Mouse (Mus musculus): Measurements from ENCODE around the gene Grik4. TPM values are rescaled to one million over a fixed set of nuclear protein-coding genes. Genes with fewer than 3 reads are reported as not detected.
A peak's percentile ranks its signal among the peaks of the same experiment; 100 is the strongest.

The Grik4 gene
- polyA plus RNA-seq, 1 experiment = 0.35 TPM

DNA sequence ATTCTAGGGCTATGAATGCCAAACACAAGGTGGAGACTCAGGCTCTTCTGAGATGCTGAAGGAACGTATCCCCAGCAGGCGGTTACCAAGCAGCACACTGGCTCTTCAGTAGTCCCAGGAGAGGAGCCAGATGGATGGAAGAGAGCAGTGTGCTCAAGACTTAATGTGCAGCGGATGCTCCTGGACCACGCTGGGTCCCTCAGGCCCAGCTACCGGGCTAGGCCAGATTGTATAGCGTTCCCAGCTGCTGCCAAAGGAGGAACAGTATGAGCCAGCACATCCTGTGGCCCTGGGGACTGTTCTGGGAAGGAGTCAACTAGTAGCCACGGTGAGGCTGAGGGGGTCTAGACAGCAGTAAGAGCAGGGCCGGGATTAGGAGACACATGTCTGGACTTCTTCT, 251.3 kb downstream of the Grik4 start:
- Histone ChIP-seq H3K36me3 (ENCODE audit: control insufficient read depth, insufficient read depth, low read length) (no peaks in the 10 kb centered on the region), H3K4me1 (ENCODE audit: control insufficient read depth, insufficient read depth, insufficient read length, low read length) (no peaks in the 10 kb centered on the region), H3K27ac (ENCODE audit: insufficient read depth, low read depth, low read length) (no peak overlapping the region), H3K27me3 (ENCODE audit: control insufficient read depth, insufficient read depth, low read length) (no peaks in the 10 kb centered on the region), H3K4me3 (ENCODE audit: low read depth, low read length) (no peak overlapping the region)
- 84% methylated on average over 8 of the region's 8 CpGs for WGBS
- TF ChIP-seq CTCF (IDR thresholded peaks at IDR 0.05; ENCODE audit: extremely low read depth, insufficient read length, insufficient replicate concordance, low read depth, low read length) (no peak), POLR2A (IDR thresholded peaks at IDR 0.05; ENCODE audit: low read depth, low read length) (no peak)

DNA sequence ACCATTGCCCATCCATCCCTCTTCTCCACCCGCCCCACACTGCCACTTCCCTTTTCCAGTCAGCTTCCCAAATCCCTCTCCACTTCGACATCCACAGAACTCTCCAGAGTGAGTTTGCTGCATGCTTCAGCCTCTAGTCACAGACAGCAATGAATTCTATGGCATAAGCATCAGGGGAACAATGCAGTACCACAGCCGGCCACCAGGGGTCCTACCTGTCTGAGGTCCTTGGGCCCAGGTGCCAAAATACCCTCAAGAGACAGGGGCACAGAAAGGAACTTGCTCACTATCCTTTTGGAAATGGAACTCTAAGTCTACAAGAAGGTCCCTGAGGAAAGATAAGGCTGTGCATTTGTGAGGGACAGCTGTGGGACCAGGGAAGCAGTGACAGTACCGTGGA, 256.1 kb downstream of the Grik4 start:
- TF ChIP-seq POLR2A (IDR thresholded peaks at IDR 0.05; ENCODE audit: low read depth, low read length) (no peak), CTCF (IDR thresholded peaks at IDR 0.05; ENCODE audit: extremely low read depth, insufficient read length, insufficient replicate concordance, low read depth, low read length) (peak; percentile 81; the same call in 1 of the 2 replicates)
- Histone ChIP-seq H3K27me3 (ENCODE audit: control insufficient read depth, insufficient read depth, low read length) (no peaks in the 10 kb centered on the region), H3K27ac (ENCODE audit: insufficient read depth, low read depth, low read length) (no peak overlapping the region), H3K4me3 (ENCODE audit: low read depth, low read length) (no peak overlapping the region), H3K4me1 (ENCODE audit: control insufficient read depth, insufficient read depth, insufficient read length, low read length) (no peaks in the 10 kb centered on the region), H3K36me3 (ENCODE audit: control insufficient read depth, insufficient read depth, low read length) (no peaks in the 10 kb centered on the region)
- 38% methylated on average over 4 of the region's 4 CpGs for WGBS

DNA sequence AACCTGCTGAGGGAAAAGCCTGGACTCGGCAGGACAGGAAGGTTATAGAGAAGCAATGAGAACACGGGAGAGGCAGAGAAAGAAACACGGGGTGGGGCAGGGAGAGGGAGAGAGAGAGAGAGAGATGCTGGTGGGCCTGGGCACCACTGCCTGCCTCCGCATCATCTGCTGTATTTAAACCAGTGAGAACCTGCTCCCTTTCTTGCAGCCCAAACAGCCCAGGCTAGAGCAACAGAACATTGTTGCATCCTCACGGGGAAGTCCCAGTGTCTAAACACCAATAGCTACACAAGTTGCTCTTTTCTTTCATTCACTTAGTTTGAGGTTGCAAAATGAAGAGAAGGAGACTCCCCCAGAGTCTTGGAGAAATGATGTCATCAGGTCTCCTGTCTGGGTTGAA, 258.2 kb downstream of the Grik4 start:
- no peak overlapping the region for H3K27ac ChIP-seq (ENCODE audit: insufficient read depth, low read depth, low read length)
- H3K4me3 ChIP-seq (ENCODE audit: low read depth, low read length) = no peak overlapping the region
- TF ChIP-seq CTCF (IDR thresholded peaks at IDR 0.05; ENCODE audit: extremely low read depth, insufficient read length, insufficient replicate concordance, low read depth, low read length) (no peak), POLR2A (IDR thresholded peaks at IDR 0.05; ENCODE audit: low read depth, low read length) (no peak)
- 74% methylated on average over 5 of the region's 5 CpGs for WGBS
- H3K36me3 ChIP-seq (ENCODE audit: control insufficient read depth, insufficient read depth, low read length) = no peaks in the 10 kb centered on the region
- H3K4me1 ChIP-seq (ENCODE audit: control insufficient read depth, insufficient read depth, insufficient read length, low read length) = no peaks in the 10 kb centered on the region
- H3K27me3 ChIP-seq (ENCODE audit: control insufficient read depth, insufficient read depth, low read length) = no peaks in the 10 kb centered on the region

DNA sequence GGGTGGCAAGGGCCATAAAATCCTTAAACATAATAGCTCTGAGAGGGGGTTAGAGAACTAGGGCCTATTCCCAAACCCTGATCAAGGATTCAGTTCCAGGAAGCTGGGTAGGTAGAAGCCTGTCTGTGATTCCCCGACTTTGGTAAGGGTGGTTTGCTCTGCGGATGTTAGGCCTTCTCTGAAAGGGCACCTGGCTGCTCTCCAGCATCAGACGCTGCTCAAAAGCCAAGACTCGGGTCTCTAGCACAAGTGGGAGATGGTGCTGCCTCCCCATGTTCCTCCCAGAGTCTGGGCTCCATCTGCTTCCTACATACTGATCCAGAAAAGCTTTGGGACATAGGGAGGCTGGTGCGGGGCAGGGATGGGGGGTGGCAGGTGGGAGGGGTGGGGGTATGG, 270.3 kb downstream of the Grik4 start:
- Histone ChIP-seq H3K4me1 (ENCODE audit: control insufficient read depth, insufficient read depth, insufficient read length, low read length) (no peaks in the 10 kb centered on the region), H3K27me3 (ENCODE audit: control insufficient read depth, insufficient read depth, low read length) (no peaks in the 10 kb centered on the region), H3K36me3 (ENCODE audit: control insufficient read depth, insufficient read depth, low read length) (no peaks in the 10 kb centered on the region), H3K4me3 (ENCODE audit: low read depth, low read length) (no peak overlapping the region), H3K27ac (ENCODE audit: insufficient read depth, low read depth, low read length) (no peak overlapping the region)
- 39% methylated on average over 5 of the region's 5 CpGs for WGBS
- TF ChIP-seq POLR2A (IDR thresholded peaks at IDR 0.05; ENCODE audit: low read depth, low read length) = no peak
- no peak for TF ChIP-seq CTCF (IDR thresholded peaks at IDR 0.05; ENCODE audit: extremely low read depth, insufficient read length, insufficient replicate concordance, low read depth, low read length)

DNA sequence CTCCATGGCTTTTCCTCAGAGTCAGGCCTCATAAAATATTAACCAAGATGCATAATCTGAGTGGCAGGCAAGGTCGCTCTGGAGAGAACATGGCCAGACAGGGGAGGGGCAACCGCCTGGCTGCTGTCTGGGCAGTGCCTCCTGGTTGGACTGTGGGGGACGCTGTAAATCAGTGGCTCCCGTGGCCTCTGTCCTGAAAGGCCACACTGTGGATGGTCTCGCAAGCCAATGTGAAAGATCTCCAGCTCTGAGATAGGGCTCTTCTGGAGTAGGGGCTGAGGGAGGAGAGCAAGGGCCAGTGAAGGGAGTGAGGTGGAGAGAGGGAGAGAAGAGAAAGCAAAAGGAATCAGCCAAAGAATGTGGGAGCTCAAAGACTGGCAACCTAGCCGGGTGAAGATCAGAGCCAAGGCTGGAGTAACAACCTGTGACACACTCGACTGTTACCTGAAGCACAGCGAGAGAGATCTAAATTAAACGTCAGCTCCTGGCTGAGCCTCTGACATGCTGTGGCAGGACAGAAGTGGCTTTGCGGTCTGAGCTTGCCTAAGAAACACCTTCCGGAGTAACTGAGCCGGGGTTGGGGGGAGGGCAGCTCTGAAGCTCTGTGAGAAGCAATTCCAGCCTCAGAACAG, 270.8 kb downstream of the Grik4 start:
- no peaks in the 10 kb centered on the region for H3K36me3 ChIP-seq (ENCODE audit: control insufficient read depth, insufficient read depth, low read length)
- H3K27me3 ChIP-seq (ENCODE audit: control insufficient read depth, insufficient read depth, low read length) = no peaks in the 10 kb centered on the region
- WGBS = 20% methylated on average over 12 of the region's 12 CpGs
- H3K27ac ChIP-seq (ENCODE audit: insufficient read depth, low read depth, low read length) = no peak overlapping the region
- H3K4me3 ChIP-seq (ENCODE audit: low read depth, low read length) = no peak overlapping the region
- H3K4me1 ChIP-seq (ENCODE audit: control insufficient read depth, insufficient read depth, insufficient read length, low read length) = no peaks in the 10 kb centered on the region
- TF ChIP-seq CTCF (IDR thresholded peaks at IDR 0.05; ENCODE audit: extremely low read depth, insufficient read length, insufficient replicate concordance, low read depth, low read length) (no peak), POLR2A (IDR thresholded peaks at IDR 0.05; ENCODE audit: low read depth, low read length) (no peak)

DNA sequence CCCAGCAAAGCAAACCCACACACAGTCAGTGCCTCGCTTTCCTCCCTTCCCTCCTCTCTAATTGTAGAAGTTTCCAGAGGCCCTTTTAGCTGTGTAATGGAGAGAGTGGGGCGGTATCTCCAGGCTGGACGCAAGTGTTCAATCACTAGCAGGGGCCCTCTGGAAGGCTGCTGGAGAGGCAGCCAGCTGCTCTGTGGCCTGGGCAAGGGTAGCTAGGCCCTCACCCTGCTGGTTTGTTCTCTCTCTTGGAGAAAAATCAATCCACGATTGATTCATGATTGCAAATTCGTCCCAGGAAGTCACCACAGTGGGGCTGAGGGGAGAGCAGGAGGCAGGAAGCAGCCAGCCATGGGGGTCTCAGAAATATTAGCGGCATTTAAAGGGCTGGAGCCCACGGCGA, 271.3 kb downstream of the Grik4 start:
- no peaks in the 10 kb centered on the region for H3K27me3 ChIP-seq (ENCODE audit: control insufficient read depth, insufficient read depth, low read length)
- WGBS = 33% methylated on average over 8 of the region's 8 CpGs
- H3K27ac ChIP-seq (ENCODE audit: insufficient read depth, low read depth, low read length) = no peak overlapping the region
- H3K4me1 ChIP-seq (ENCODE audit: control insufficient read depth, insufficient read depth, insufficient read length, low read length) = no peaks in the 10 kb centered on the region
- H3K4me3 ChIP-seq (ENCODE audit: low read depth, low read length) = no peak overlapping the region
- TF ChIP-seq CTCF (IDR thresholded peaks at IDR 0.05; ENCODE audit: extremely low read depth, insufficient read length, insufficient replicate concordance, low read depth, low read length) = no peak
- TF ChIP-seq POLR2A (IDR thresholded peaks at IDR 0.05; ENCODE audit: low read depth, low read length) = no peak
- H3K36me3 ChIP-seq (ENCODE audit: control insufficient read depth, insufficient read depth, low read length) = no peaks in the 10 kb centered on the region

DNA sequence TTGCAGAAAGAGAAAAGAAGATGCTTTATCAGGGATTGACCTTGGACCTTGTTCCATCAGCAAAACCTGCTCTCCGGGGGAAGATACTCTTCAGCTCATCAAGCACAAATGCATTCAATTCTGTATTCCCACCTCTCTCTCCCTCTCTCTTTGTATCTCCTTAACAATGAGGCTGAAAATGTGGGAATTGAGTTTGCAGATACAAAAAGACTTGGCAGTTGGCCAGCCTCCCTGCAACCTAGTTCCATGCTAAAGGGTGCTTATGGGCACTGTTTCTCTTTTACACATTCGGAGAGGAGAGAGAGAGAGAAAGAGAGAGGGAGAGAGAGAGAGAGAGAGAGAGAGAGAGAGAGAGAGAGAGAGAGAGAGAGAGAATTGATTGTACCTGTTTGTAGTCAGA, 273.7 kb downstream of the Grik4 start:
- TF ChIP-seq CTCF (IDR thresholded peaks at IDR 0.05; ENCODE audit: extremely low read depth, insufficient read length, insufficient replicate concordance, low read depth, low read length) (no peak), POLR2A (IDR thresholded peaks at IDR 0.05; ENCODE audit: low read depth, low read length) (no peak)
- Histone ChIP-seq H3K36me3 (ENCODE audit: control insufficient read depth, insufficient read depth, low read length) (no peaks in the 10 kb centered on the region), H3K27me3 (ENCODE audit: control insufficient read depth, insufficient read depth, low read length) (no peaks in the 10 kb centered on the region), H3K4me1 (ENCODE audit: control insufficient read depth, insufficient read depth, insufficient read length, low read length) (no peaks in the 10 kb centered on the region), H3K27ac (ENCODE audit: insufficient read depth, low read depth, low read length) (no peak overlapping the region), H3K4me3 (ENCODE audit: low read depth, low read length) (no peak overlapping the region)
- 43% methylated on average over 2 of the region's 2 CpGs for WGBS
